Mouse (Mus musculus) gastrocnemius, postnatal 4 days (tissue): ENCODE data around the gene Mast4. TPM values are rescaled to one million over a fixed set of nuclear protein-coding genes. Genes with fewer than 3 reads are reported as not detected.

ENCODE experiments used
- DNase-seq, 2 experiments: peaks; one replicate each; pipeline ENCODE4 v3.0.0; 2021 to 2022; ENCODE audit warnings: low spot score in 2 of 2, mixed read lengths in 2 of 2
- total RNA-seq, 2 experiments: library from RNA; stranded (reverse); gene quantifications; 2 replicates each; pipeline ENCODE4 v1.2.3; 2021

Gene Mast4
- total RNA-seq, 2 experiments from 2014 or later = 45.1 to 46.7 TPM

- no peak for DNase-seq
Observed at GRCm38 (mm10) chr13:103059995-103060652, 274.2 kb downstream of the Mast4 start.

- no peak for DNase-seq
Observed at GRCm38 (mm10) chr13:103056451-103056850, 277.8 kb downstream of the Mast4 start.

- no peak for DNase-seq
Observed at GRCm38 (mm10) chr13:103052661-103053060, 281.6 kb downstream of the Mast4 start.

DNA sequence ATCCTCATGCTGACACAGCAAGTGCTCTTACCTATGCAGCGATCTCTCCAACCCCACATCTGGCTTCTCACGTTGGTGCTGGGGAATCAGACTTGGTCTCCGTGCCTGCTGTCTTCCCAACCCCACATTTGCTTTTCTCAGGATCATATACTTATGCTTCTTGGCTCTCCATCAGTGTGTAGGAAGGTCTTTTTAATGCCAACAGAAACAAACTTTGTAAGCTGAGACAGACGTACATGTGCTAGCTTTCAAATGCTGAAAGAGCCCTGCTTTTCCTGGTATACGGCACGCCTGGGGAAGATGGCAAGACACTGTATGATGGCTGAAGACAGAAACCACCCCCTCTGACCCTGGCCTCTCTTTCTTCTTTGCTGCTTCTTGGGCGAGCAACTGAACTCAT lies 285.3 kb downstream of the Mast4 start:
- DNase-seq = no peak

GRCm38 (mm10) chr13:103043692-103044091 lies 290.6 kb downstream of the Mast4 start:
- no peak for DNase-seq

GRCm38 (mm10) chr13:103043011-103043410 lies 291.3 kb downstream of the Mast4 start:
- no peak for DNase-seq

- no peak for DNase-seq
Observed at GRCm38 (mm10) chr13:103037466-103037865, 296.8 kb downstream of the Mast4 start.

DNA sequence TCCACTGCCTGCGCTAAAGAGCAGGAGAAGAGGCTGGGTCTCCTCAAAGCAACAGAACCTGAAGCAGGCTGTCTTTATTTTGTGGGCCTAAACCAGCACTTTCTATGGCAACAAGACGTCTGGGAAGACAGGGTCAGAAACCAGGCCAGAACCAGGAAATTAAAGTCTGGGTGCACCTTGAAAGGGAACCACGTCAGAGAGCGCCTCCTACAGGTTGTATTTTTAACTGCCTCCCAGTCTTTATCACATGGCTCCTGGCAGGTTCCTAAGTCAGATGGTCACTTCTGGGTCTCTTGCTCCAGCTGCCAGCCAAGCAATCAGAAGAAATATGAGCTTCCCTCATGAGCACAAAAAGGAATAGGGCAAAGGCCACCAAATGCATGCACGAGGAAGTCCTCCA lies 304.9 kb downstream of the Mast4 start:
- DNase-seq = no peak

- no peak for DNase-seq
Observed at GRCm38 (mm10) chr13:103027456-103028078, 306.7 kb downstream of the Mast4 start.

GRCm38 (mm10) chr13:103025461-103025860 lies 308.8 kb downstream of the Mast4 start:
- no peak for DNase-seq

GRCm38 (mm10) chr13:103018481-103018880 lies 315.8 kb downstream of the Mast4 start:
- no peak for DNase-seq

GRCm38 (mm10) chr13:103017661-103018060 lies 316.6 kb downstream of the Mast4 start:
- DNase-seq = no peak

GRCm38 (mm10) chr13:103015131-103015750 lies 319.1 kb downstream of the Mast4 start:
- DNase-seq = no peak

DNA sequence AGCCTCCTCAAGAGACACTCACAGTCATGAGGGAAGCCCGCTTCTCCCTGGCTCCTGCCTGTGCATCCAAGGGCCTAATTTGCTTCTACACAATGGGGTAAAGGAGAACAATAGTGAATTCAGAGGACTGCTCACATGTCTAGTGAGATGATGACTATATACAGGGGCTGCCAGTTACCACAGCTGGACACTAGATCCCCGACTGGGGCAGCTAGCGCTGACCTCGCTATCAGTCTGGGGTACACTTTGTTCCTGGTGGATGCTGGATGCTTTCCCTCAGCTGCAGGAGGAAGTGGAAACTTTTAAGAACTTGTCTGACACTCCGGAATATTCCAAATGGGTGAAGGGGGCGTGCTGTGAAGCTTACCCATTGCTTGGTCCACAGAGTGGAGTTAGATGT lies 319.7 kb downstream of the Mast4 start:
- DNase-seq = no peak

DNA sequence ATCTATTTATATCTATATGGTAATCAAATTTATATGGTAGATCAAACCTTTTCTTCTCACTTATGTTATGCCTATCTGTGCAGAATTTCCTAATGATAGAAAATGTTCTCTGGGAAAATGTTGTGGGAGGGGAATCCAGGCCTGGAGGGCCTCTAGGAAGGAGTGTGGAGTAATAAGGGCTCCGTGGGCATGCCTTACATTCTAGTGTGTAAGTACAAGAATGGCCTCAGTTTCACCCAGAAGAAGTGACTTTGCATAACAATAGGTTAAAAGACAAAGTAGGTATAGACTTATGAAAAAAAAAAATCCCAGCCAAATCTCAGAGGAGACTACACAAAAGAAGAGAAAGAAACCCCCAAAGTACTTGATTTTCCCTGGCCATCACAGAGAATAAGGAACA lies 320.1 kb downstream of the Mast4 start:
- DNase-seq = no peak

GRCm38 (mm10) chr13:103005227-103005626 lies 329.1 kb downstream of the Mast4 start:
- DNase-seq = no peak

DNA sequence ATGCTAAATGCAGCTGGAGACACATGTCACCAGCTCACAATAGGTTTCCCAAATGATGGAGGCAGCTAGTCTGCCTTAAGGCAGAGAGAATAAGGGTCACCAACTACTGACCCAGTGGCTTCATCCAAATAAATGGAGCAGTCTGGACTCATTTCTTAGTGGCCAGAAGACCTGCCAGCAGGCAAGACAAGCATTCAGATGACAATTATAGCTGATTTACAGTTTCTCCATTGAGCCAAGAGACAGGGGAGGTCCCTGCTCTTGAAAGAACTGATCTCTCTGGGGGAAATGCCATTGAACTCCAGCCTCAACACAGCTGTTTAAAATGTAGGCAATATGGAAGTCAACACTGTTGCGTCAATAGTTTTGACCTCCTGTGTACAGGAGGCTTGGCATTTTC lies 332.5 kb downstream of the Mast4 start:
- no peak for DNase-seq

- DNase-seq = no peak
Observed at GRCm38 (mm10) chr13:103000891-103001290, 333.4 kb downstream of the Mast4 start.

- no peak for DNase-seq
Observed at GRCm38 (mm10) chr13:102994098-102994497, 340.2 kb downstream of the Mast4 start.

DNA sequence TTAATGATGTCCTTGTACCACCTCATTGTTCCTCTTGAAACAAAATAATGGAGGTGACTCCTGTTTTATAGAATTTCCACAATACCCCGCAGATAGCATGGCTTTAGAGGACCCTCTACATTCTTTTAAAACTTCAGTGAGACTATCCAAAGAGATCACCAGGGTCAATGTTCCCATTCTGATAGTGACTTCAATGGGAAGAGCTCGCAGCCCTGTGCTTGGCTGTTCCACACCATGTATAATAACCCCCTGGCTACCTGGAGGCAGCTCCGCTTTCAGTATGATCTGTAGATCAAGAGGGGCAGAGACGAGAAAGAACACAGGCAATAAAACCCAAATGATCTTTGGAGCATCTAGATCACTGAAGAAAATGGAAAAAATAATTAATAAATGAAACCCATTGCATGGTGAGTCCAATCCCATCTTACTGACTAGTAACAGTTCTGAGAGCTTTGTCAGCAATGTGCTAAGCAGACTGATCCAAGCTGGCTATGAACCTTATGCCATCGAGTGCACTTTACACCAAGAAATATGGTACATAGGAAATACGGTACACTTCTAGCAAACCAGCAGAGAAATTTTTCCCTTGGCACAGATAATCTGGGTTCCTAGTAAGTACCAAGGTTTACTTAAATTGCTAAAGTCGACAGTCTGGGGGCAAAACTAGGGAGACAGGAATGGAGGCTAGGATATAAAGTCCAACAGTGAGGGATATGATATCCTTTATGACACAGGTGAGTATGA lies 341.4 kb downstream of the Mast4 start:
- DNase-seq = no peak

- no peak for DNase-seq
Observed at GRCm38 (mm10) chr13:102991928-102992327, 342.4 kb downstream of the Mast4 start.

- no peak for DNase-seq
Observed at GRCm38 (mm10) chr13:102991196-102991595, 343.1 kb downstream of the Mast4 start.
